Mouse (Mus musculus) adrenal gland (tissue): ENCODE measurements around the gene AF067063.
"Not testable (repeated sequence)": the region's sequence is repeated elsewhere in the genome, so short reads cannot be mapped to it uniquely, and the experiment has no call there.

ENCODE experiments used
- intact Hi-C: fragments of 180-260 bp; cut with DNase I; formaldehyde crosslinking; loops from one replicate; pipeline ENCODE4 v1.15.1; 2025
- long read RNA-seq, 2 experiments: library from polyadenylated mRNA; unstranded; transcript quantifications; one replicate each; pipeline ENCODE4 v2.0.0; 2020; ENCODE audit warnings: borderline replicate concordance in 1 of 2; ENCODE audit not compliant: insufficient replicate concordance in 1 of 2

The AF067063 gene
- long read RNA-seq, experiment 1: 0 reads
- long read RNA-seq, experiment 2: 0 reads

- intact Hi-C loops: not testable (repeated sequence)
Observed at GRCm38 (mm10) chr13:119830116-119830515, at the start of gene AF067063. TSS of gene AF067063 (minus strand) at chr13:119830216.

DNA sequence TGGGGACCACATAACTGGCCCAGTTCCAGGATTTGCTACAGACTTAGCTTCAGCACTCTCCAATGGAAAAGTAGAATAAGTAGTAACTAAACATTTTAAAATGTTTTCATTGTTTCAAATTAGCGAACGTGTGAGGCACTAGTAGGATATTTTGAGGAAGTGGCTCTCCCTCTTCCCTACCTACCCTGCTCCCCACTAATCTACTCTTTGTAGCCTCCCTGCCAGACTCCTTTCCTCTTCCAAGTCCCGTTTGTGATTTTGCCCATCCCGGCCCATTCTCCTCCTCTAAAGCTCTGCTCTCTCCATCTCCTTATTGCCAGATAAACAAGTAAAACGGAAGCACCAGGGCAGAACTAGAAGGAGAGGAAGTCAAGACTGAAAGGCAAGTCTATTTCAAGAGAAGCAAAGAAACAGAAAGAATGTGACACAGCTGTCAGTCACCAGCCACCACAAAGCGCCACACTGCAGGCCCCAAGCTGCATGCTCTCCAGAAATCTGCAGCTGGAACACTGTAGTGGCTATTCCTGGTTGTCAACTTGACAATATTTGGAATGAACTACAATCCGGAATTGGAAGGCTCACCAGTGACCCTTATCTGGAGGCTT lies 34.5 kb upstream of the AF067063 start:
- intact Hi-C loops: not testable (repeated sequence)

- intact Hi-C loops: not testable (repeated sequence)
Observed at GRCm38 (mm10) chr13:119862399-119862798, 32.4 kb upstream of the AF067063 start.

- intact Hi-C loops: not testable (repeated sequence)
Observed at GRCm38 (mm10) chr13:119839982-119840381, 10.0 kb upstream of the AF067063 start.

GRCm38 (mm10) chr13:119837719-119838337 lies 7.8 kb upstream of the AF067063 start:
- intact Hi-C loops: not testable (repeated sequence)

- intact Hi-C loops: not testable (repeated sequence)
Observed at GRCm38 (mm10) chr13:119836324-119836811, 6.4 kb upstream of the AF067063 start.

DNA sequence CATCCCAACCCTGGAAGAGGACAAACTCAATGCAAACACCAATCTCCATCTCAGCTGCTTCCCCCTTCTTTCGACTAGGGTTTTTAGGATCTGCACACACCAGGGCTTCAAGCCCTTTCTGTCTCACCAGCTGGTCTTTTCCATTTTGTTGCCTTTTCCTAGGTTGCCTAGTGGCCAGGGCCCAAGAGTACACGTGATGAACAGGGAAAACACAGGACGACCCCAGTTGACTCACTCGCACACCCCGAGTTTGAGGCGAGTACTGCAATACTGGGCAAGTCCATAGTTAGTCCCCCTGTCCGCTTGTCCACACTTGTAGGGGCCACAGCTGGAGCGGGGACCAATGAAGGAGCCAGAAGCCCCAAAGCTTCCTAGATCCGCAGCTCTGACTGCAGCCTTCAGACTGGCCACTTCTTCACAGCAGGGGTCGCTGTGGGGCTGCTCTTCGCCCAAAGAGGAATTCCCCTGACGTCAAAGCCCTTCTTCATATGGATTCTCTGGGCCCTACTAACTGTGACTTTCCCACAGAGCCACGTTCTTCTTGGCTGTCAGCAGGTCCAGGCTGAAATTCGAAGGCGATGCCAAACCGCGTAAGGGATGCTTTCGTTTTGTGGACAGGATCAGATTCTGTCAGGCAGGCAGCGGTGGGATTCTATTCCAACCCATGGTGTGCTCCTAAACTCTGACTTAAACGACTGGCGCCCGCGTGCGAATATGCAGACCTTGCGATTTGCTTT lies 5.5 kb upstream of the AF067063 start, which contains the start of gene D13Ertd608e:
TSS of gene D13Ertd608e (plus strand) at position 687 of the 737 bp plus-strand sequence.
- intact Hi-C loops: not testable (repeated sequence)

DNA sequence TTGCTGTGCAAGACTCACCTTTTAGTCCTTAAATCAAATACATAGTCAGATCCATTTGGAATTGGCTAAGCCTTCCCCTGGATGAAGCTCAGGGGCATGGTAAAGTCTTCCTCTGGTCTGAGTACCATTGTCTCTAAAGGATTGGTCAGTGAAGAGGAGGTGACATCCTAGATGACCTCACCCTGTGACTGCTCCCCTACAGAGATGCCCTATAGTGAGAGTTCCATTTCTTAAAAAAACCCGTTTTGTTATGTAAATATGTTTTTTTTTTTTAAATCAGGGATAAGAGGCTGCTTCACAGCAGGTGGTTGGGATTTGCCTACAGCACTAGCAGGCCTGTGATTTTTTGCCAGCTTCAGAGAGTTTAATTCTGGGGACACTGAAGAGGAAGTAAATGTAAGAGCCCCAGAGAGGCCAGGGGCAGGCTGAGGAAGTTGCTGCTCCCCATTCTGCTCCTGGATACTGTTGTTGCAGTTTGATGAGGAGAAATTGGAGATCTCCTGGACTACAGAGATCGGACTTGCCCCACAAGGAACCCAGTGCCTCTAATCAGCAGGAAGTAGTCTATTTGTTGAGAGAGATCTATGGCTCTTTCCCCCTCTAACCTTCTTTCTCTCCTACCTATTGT lies 12.3 kb downstream of the AF067063 start:
- intact Hi-C loops: no loop called here

DNA sequence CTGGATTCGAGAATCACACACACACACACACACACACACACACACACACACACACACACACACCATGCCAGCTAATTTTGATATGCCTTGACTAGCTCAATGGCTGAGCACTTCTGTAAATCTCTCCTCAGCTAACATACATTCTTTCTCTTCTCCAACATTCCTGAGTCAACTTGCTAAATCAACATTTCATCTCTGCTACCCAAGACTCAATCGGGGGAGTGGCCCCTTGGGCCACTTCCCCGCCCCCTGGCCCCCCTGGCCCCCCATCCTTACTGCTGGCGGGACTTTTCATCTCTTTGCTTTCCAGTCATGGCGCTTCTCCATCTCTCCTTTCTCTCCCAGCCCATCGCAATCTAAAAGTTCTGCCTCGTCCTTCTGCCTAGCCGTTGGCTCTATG lies 13.2 kb downstream of the AF067063 start:
- intact Hi-C loops: no loop called here

DNA sequence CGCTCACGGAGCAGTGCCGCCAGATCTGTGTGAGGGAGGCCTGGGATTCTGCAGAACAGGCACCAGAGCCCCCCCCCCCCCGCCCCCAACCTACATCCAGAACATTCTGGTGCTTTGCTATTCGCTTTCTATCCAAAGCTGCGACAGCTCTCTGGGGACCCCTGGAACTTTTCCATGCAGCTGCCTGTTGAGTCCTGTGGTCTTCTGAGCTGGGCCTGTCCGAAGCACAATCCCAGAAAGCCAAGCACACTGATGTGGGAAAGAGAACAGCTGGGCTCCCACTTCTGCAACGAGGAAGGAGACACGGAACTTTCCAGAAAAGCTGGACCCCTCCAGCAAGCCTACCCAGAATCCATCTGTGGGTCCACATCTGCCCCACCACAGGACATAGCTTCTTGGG lies 20.0 kb downstream of the AF067063 start:
- intact Hi-C loops: no loop called here

GRCm38 (mm10) chr13:119808937-119809336 lies 21.1 kb downstream of the AF067063 start:
- intact Hi-C loops: no loop called here

DNA sequence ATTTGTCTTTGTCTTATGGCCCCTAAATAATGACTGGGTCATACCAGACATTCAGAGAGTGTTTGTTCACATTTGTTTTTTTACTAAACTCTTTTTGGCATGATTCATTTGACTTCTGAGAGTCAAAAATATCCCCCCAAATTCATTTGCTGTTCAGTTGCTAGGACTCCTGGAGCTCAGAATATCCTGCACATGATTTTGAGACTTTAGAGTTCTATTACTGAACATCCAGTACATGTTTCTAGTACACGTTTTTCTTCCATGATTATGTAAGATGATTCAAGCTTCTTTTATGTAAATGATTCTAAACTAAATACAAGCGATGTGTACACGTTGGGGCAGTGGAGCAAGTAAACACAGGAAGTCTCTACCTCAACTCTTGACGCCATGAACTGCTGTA lies 32.4 kb downstream of the AF067063 start:
- intact Hi-C loops: no loop called here

DNA sequence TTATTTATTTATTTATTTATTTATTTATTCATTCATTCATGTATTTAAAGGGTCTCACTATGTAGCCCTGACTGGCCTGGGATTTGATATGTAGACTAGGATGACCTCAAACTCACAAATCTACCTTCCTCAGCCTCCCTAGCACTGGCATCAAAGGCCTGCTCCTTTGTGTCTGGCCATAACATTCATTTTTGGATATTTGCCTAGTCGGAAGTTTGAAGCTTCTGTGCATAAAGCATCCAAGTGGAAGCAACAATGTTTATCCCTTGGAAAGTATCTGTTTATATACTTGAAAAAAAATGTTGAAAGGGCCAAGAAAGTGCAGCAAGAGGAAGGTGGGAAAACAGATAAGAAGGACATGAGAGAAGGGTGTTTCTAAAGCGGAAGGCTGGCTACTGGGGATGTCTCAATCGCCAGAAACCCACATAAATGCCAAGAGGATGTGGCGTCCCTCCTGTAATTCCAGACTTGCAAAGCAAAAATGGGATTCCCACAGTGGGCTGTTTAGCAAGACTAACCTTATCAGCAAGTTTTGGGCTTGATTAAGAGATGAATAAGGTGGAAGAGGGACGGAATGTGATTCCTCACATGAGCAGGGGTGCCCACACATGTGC lies 37.1 kb downstream of the AF067063 start:
- intact Hi-C loops: no loop called here

GRCm38 (mm10) chr13:119791580-119792135 lies 38.4 kb downstream of the AF067063 start:
- intact Hi-C loops: no loop called here

DNA sequence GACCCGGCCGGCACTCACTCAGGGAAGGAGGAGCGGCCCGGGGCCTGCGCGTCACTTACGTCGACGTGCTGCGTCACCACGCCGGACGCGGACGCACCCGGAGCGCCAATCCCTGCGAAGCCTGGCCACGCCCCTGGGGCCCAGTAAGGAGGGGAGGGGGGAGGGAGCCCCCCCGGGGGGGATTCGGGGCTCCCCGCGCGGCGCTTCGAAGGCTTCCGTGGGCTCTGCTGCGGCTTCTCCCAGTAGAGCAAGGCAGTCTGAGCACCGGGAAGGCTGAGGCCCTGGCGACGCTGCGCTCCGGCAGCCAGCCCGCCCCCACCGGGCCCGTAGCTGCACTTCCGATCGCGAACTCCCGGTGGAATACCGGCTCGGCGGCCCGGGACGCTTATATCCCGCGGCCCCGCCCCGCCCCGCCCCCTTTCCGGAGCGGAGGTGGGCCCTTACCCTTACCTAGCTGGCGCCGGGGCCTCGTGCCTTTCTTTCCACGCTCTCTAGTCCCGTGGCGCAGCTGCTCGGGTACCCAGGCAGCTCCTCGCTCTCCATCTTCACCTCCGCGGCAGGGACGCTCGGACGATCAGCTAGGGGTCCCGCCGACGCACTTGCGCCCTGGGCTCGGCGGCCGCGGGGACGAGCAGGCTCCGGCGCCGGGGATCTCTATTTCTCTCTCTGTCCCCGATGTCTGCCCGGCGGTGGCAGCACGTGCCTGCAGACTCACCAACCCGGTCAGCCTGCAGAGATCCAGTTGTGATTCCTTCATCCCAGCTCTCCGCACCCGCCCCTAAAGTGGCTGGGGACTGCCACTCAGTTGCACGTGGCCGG lies 39.0 kb downstream of the AF067063 start, which contains the start of gene Zfp131:
TSS of gene Zfp131 (minus strand) at position 129 of the 819 bp plus-strand sequence.
- intact Hi-C loops: no loop called here

GRCm38 (mm10) chr13:119789851-119790717 lies 39.9 kb downstream of the AF067063 start:
- intact Hi-C loops: loop anchor here (5.0 kb wide), 1 partner anchor 153 kb away; no protein-coding TSS in a partner anchor

- intact Hi-C loops: no loop called here
Observed at GRCm38 (mm10) chr13:119783581-119783980, 46.4 kb downstream of the AF067063 start.
